Mouse (Mus musculus): ENCODE measurements around the gene Aup1. TPM values are rescaled to one million over a fixed set of nuclear protein-coding genes. Genes with fewer than 3 reads are reported as not detected.

Aup1 gene
- polyA plus RNA-seq, 1 experiment from 2014 or later, result 144 TPM

DNA sequence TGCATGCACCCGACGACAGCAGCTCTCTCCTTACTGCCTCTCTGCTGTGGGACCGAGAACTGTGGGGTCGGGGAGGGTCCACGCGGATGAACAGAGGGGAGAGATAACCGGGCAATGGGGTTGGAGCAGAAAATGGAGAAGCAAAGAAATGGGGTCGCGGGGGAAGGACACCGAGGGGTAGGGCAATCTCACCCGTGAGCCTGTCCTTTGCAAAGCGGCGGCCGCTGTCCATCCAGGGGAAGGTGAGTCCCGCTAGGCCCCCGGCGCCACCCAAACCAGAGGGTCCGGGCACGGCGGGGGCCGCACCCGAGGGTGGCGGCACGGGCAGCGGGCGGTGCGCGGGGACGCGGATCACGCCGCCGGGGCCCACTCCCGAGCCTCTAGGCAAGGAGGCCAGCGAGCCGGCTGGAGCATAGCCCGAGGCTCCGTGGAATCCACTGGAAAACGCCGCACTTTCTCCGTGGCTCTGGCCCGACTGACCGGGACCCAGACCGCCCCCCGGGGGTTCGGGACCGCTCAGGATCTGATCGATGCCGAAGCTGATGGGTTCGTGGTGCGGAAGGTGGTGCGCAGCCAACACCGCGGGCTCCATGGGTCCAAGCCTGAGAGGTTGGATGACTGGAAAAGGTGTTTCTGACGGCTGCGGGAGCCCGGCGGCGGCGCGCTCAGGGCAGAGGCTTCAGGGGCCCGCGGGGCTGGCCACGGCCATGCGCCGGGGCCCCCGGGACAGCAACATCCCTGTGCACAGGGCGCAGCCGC lies 15.3 kb downstream of the Aup1 start:
- peak; percentile 8; the same call in 1 of the 2 replicates for ATAC-seq (ENCODE audit: low FRiP score, low TSS enrichment)
- Histone ChIP-seq H3K9me3 (ENCODE audit: control insufficient read depth, low read length) (no peaks in the 10 kb centered on the region), H3K27me3 (ENCODE audit: control insufficient read depth, insufficient read depth, low read length) (peaks cover 94% of the 10 kb centered on the region), H3K4me3 (ENCODE audit: low read length) (peak overlapping the region; percentile 33), H3K9ac (ENCODE audit: low read depth, low read length) (0 out of 2 replicates have a peak overlapping the region, but pooled peaks have one; percentile 8), H3K27ac (ENCODE audit: low read depth, low read length) (no peak overlapping the region), H3K36me3 (ENCODE audit: control insufficient read depth, insufficient read depth, low read length) (no peaks in the 10 kb centered on the region), H3K4me1 (ENCODE audit: control insufficient read depth, insufficient read depth, low read length) (peaks cover 14% of the 10 kb centered on the region), H3K4me2 (replicated peaks; ENCODE audit: low read depth, low read length) (peak overlapping the region; percentile 24)
- under 1% methylated on average over 67 of the region's 69 CpGs for WGBS

DNA sequence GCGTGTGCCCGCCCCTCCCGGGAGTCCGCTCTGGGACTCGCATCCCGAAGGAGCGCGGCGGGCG lies 15.8 kb downstream of the Aup1 start, which contains the start of gene Tlx2:
TSS of gene Tlx2 (minus strand) at position 47 of the 64 bp plus-strand sequence.
- Histone ChIP-seq H3K4me3 (ENCODE audit: low read length) (peak within 1 kb of the TSS; percentile 33), H3K4me2 (replicated peaks; ENCODE audit: low read depth, low read length) (peak within 1 kb of the TSS; percentile 43), H3K4me1 (ENCODE audit: control insufficient read depth, insufficient read depth, low read length) (peaks cover 14% of the 10 kb centered on the region), H3K36me3 (ENCODE audit: control insufficient read depth, insufficient read depth, low read length) (no peaks in the 10 kb centered on the region), H3K27ac (ENCODE audit: low read depth, low read length) (no peak within 1 kb of the TSS), H3K9me3 (ENCODE audit: control insufficient read depth, low read length) (no peaks in the 10 kb centered on the region), H3K27me3 (ENCODE audit: control insufficient read depth, insufficient read depth, low read length) (peaks cover 93% of the 10 kb centered on the region), H3K9ac (ENCODE audit: low read depth, low read length) (0 out of 2 replicates have a peak within 1 kb of the TSS, but pooled peaks have one; percentile 18)
- 1% methylated on average over 10 of the region's 10 CpGs for whole genome bisulfite sequencing
- ATAC-seq (ENCODE audit: low FRiP score, low TSS enrichment), result no peak

DNA sequence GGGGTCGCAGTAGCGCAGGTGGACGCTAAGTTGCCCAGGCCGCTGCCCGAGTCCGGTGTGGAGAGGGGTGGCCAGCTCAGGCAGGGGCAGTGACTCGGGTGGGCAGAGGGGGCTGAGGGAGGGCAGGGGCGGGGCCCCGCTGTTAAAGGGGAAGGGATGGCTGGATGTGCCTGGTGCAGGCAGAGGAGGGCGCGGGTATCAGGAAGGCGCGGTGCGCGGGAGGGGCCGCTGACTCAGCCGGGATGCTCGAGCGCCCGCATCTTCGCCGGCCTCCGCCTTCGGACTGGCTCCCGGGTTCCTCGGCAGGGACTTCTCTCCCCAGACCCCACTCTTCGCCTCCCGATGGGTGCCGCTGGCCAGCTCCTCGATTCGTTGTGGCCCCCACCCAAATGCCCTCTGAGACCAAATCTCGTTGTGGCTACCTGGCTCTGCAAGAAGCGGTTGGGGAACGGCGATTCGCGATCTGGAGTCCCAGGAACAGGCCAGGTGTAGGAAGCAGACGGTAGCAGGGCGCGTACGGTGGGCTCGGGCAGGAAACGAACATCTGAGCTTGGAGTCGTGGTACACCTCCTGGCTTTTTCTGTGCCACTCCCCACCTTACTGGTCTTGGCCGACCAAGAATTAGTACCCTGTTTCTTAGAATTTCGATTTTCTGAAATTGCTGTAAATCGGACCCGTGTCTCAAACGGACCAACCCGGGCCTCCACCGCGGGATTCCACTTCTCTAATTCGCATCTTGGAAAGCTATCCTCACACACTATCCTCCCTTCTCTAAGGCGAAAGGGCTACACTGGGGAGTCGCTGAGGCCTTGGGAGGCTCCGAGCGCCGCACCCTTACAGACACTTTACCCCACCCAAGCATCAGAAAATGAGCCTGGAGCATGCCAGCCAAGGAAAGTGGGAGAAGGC lies 16.2 kb downstream of the Aup1 start:
- Histone ChIP-seq H3K4me2 (replicated peaks; ENCODE audit: low read depth, low read length) (peak overlapping the region; percentile 24), H3K9ac (ENCODE audit: low read depth, low read length) (0 out of 2 replicates have a peak overlapping the region, but pooled peaks have one; percentile 8), H3K27ac (ENCODE audit: low read depth, low read length) (no peak overlapping the region), H3K36me3 (ENCODE audit: control insufficient read depth, insufficient read depth, low read length) (no peaks in the 10 kb centered on the region), H3K9me3 (ENCODE audit: control insufficient read depth, low read length) (no peaks in the 10 kb centered on the region), H3K27me3 (ENCODE audit: control insufficient read depth, insufficient read depth, low read length) (peaks cover 89% of the 10 kb centered on the region), H3K4me1 (ENCODE audit: control insufficient read depth, insufficient read depth, low read length) (peaks cover 14% of the 10 kb centered on the region), H3K4me3 (ENCODE audit: low read length) (peak overlapping the region; percentile 33)
- peak; percentile 36; the same call in 1 of the 2 replicates for ATAC-seq (ENCODE audit: low FRiP score, low TSS enrichment)
- WGBS, result under 1% methylated on average over 55 of the region's 58 CpGs

GRCm38 (mm10) chr6:83071220-83071619 lies 16.9 kb downstream of the Aup1 start:
- no peak overlapping the region for H3K27ac ChIP-seq (ENCODE audit: low read depth, low read length)
- H3K27me3 ChIP-seq (ENCODE audit: control insufficient read depth, insufficient read depth, low read length), result peaks cover 88% of the 10 kb centered on the region
- H3K4me3 ChIP-seq (ENCODE audit: low read length), result peak overlapping the region; percentile 33
- peaks cover 14% of the 10 kb centered on the region for H3K4me1 ChIP-seq (ENCODE audit: control insufficient read depth, insufficient read depth, low read length)
- H3K9me3 ChIP-seq (ENCODE audit: control insufficient read depth, low read length), result no peaks in the 10 kb centered on the region
- H3K36me3 ChIP-seq (ENCODE audit: control insufficient read depth, insufficient read depth, low read length), result no peaks in the 10 kb centered on the region
- H3K4me2 ChIP-seq (replicated peaks; ENCODE audit: low read depth, low read length), result no peak overlapping the region
- H3K9ac ChIP-seq (ENCODE audit: low read depth, low read length), result no peak overlapping the region
- WGBS, result under 1% methylated on average over 23 of the region's 24 CpGs
- peak; percentile 40; the same call in 1 of the 2 replicates for ATAC-seq (ENCODE audit: low FRiP score, low TSS enrichment)

DNA sequence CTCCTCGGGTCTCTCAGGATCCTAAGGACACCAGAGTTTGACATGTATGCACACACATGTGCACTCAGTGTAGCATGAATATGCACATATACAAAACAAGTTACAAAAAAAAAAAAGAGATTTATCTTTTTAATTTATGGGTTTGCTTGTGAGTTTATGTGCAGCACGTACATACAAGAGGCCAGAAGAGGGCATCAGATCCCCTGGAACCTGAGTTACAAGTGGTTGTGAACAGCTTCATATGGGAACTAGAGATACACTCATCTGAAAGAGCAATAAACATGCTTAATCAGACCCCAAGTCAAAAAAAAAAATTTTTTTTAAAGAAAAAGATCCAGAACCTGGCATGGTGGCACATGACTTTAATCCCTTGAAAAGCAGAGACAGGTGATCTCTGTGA lies 20.7 kb downstream of the Aup1 start:
- H3K27me3 ChIP-seq (ENCODE audit: control insufficient read depth, insufficient read depth, low read length), result peaks cover 52% of the 10 kb centered on the region
- H3K4me1 ChIP-seq (ENCODE audit: control insufficient read depth, insufficient read depth, low read length), result peaks cover 19% of the 10 kb centered on the region
- ATAC-seq (ENCODE audit: low FRiP score, low TSS enrichment), result no peak
- H3K9me3 ChIP-seq (ENCODE audit: control insufficient read depth, low read length), result no peaks in the 10 kb centered on the region
- peaks cover 3% of the 10 kb centered on the region; the same call in 1 of the 2 replicates for H3K36me3 ChIP-seq (ENCODE audit: control insufficient read depth, insufficient read depth, low read length)
- H3K9ac ChIP-seq (ENCODE audit: low read depth, low read length), result no peak overlapping the region
- H3K4me2 ChIP-seq (replicated peaks; ENCODE audit: low read depth, low read length), result no peak overlapping the region
- 35% methylated on average over 2 of the region's 2 CpGs for whole genome bisulfite sequencing
- no peak overlapping the region for H3K27ac ChIP-seq (ENCODE audit: low read depth, low read length)
- no peak overlapping the region for H3K4me3 ChIP-seq (ENCODE audit: low read length)

- ATAC-seq (ENCODE audit: low FRiP score, low TSS enrichment), result peak; percentile 75
- Histone ChIP-seq H3K4me3 (ENCODE audit: low read length) (peak within 1 kb of the TSS; percentile 75), H3K4me2 (replicated peaks; ENCODE audit: low read depth, low read length) (peak within 1 kb of the TSS; percentile 97), H3K36me3 (ENCODE audit: control insufficient read depth, insufficient read depth, low read length) (peaks cover 16% of the 10 kb centered on the region), H3K27me3 (ENCODE audit: control insufficient read depth, insufficient read depth, low read length) (peaks cover 26% of the 10 kb centered on the region), H3K4me1 (ENCODE audit: control insufficient read depth, insufficient read depth, low read length) (peaks cover 11% of the 10 kb centered on the region), H3K9ac (ENCODE audit: low read depth, low read length) (peak within 1 kb of the TSS; percentile 87), H3K27ac (ENCODE audit: low read depth, low read length) (peak within 1 kb of the TSS; percentile 85), H3K9me3 (ENCODE audit: control insufficient read depth, low read length) (no peaks in the 10 kb centered on the region)
- whole genome bisulfite sequencing, result under 1% methylated on average over 53 of the region's 54 CpGs
Measured at GRCm38 (mm10) chr6:83077630-83078323, 23.5 kb downstream of the Aup1 start, which contains the start of gene Pcgf1. TSS of gene Pcgf1 (plus strand) at chr6:83077869.

- Histone ChIP-seq H3K9ac (ENCODE audit: low read depth, low read length) (peak overlapping the region; percentile 87), H3K4me3 (ENCODE audit: low read length) (peak overlapping the region; percentile 75), H3K9me3 (ENCODE audit: control insufficient read depth, low read length) (no peaks in the 10 kb centered on the region), H3K27ac (ENCODE audit: low read depth, low read length) (peak overlapping the region; percentile 85), H3K4me2 (replicated peaks; ENCODE audit: low read depth, low read length) (peak overlapping the region; percentile 97), H3K4me1 (ENCODE audit: control insufficient read depth, insufficient read depth, low read length) (peaks cover 11% of the 10 kb centered on the region), H3K27me3 (ENCODE audit: control insufficient read depth, insufficient read depth, low read length) (peaks cover 22% of the 10 kb centered on the region), H3K36me3 (ENCODE audit: control insufficient read depth, insufficient read depth, low read length) (peaks cover 18% of the 10 kb centered on the region)
- under 1% methylated on average over 46 of the region's 46 CpGs for WGBS
- ATAC-seq (ENCODE audit: low FRiP score, low TSS enrichment), result peak; percentile 91
Measured at GRCm38 (mm10) chr6:83078324-83078858, 24.1 kb downstream of the Aup1 start.

- Histone ChIP-seq H3K9ac (ENCODE audit: low read depth, low read length) (0 out of 2 replicates have a peak overlapping the region, but pooled peaks have one; percentile 2), H3K4me2 (replicated peaks; ENCODE audit: low read depth, low read length) (no peak overlapping the region), H3K4me3 (ENCODE audit: low read length) (no peak overlapping the region), H3K4me1 (ENCODE audit: control insufficient read depth, insufficient read depth, low read length) (peaks cover 23% of the 10 kb centered on the region), H3K9me3 (ENCODE audit: control insufficient read depth, low read length) (no peaks in the 10 kb centered on the region), H3K27me3 (ENCODE audit: control insufficient read depth, insufficient read depth, low read length) (peaks cover 9% of the 10 kb centered on the region), H3K27ac (ENCODE audit: low read depth, low read length) (no peak overlapping the region), H3K36me3 (ENCODE audit: control insufficient read depth, insufficient read depth, low read length) (peaks cover 18% of the 10 kb centered on the region)
- ATAC-seq (ENCODE audit: low FRiP score, low TSS enrichment), result no peak
- 92% methylated on average over 5 of the region's 5 CpGs for WGBS
Measured at GRCm38 (mm10) chr6:83080210-83080609, 25.9 kb downstream of the Aup1 start.

Data from kidney, embryonic 14.5 days (tissue).